Mouse (Mus musculus) WW6 (cell line): ENCODE measurements at regions not wholly inside any gene's neighbourhood (a gene's known extent, or its start where the extent isn't known, plus 50 kb on each side); places are given as distances from the start of the nearest gene placed in this dataset.
"Not testable (repeated sequence)": the region's sequence is repeated elsewhere in the genome, so short reads cannot be mapped to it uniquely, and the experiment has no call there.

Source experiments
- DNase-seq: peaks from one replicate; pipeline ENCODE4 v3.0.0-alpha.2; 2013; ENCODE audit warnings: low read depth, low spot score

DNA sequence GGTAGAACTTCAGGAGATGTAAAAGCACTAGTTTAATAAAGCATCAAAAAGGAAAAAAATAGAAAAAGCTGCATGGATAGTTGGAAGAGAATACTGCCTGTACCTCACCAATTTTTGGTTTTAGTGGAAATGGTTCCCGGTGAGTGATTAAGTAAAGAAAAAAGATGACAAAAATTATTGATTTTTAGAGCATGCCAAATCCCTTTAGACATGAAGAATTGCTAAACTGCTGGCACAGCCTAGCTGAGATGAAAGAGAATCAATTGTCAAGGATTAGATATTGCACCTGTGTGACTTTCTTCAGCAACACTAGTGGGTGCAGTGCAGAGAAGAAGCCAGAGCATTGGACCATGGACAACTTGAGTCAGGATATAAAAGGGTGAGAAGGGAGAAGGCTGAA is 348.7 kb upstream of the Cpeb2 start:
- DNase-seq: no peak

DNA sequence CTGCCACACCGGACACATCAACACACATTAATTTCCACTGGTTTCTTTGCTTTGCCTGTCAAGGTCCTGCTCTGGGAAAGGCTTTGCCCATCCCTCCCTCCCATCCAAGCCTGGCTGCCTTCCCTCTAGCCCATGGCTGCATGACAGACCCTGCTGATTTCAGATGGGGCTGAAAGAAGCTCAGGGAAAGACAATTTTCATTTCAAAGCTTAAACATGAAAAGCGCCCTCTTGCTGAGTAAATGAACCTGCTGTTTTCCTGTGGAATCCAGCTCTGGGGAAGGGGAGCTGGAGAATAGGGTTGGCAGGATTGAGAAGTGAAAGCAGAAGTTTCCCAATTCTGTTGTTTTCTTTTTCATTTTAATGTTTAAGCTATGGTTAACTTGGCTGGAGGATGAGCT is 341.1 kb upstream of the Cpeb2 start:
- DNase-seq: no peak

DNA sequence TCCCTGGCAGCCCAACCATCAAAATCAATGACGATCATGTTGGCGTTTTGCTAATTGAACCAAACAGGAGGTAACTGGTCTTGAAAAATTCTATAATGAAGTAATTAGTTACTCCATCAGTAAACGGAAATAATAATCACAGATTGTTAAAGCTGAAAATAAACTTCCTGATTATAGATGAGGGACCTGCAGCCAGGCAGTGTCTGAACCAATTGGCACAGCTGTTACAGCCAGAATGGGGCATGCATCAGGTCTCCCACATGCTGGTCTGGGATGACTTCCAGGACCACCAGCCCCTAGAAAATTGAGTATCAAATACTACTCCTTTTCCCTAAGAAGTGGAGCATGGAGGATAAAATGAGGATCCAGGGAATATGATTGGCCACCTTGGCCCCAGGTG is 326.8 kb upstream of the Cpeb2 start:
- no peak for DNase-seq

DNA sequence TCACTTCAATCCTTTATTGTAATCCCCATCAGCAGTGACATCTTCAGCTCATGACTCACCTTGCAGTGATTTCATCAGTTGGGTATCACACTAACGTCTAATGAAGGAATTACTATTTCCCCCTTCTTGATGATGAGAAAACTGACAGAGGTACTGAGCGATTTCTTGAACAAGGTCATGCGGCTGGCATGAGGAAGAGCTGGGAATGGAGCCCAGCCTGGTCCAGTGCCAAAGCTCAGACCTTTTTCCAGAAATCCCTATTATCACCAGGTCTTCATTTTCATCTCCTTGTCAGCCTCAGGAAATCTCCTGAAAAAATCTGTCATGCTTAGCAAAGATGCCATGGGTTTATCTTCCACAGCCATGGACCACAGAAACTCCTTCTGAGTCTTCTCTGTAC is 313.6 kb upstream of the Cpeb2 start:
- no peak for DNase-seq

DNA sequence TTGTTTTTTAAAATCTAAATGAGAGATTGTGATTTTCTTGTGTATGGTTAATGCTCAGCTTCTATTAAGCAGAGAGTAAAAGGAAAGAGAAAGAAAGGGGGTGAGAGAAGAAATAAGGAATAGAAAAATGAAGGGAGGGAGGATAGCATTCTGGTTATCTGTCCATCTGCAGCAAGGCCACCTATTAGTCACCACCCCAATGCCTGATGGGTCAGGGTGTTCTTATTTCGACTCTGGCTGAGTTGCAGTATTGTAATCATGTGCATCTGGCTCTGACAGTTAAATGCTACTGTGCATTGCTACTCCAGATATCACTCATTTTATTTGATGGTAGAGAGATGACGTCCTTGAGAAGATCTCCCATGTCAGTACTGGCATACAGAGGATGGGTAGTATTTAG is 300.9 kb upstream of the Cpeb2 start:
- DNase-seq: no peak

DNA sequence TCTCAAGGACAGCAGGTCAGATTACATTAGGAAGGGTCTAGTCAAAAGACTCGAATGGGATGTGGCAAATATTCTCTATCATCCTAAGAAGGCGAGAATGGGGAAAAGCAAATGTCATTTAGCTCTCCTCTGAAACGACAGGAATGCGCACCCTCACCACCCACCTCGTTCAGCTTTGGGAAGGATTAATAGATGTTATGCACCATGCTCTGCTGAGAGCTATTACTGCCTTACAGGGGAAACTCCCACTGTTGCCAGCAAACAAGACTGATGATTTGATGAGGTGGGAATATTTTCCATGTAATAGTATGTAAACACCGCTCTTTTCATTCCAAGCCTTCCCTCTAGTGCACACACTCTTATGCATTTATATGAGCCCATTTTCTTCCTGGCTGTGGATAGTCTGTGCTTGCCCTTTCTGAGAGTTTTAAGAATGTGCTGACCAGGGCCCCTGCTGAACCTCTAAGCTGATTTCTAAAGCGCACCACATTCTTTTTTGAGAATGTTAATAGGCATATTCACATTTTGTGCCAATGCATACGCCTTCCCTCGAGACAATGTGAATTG is 273.6 kb upstream of the Cpeb2 start:
- DNase-seq: no peak

DNA sequence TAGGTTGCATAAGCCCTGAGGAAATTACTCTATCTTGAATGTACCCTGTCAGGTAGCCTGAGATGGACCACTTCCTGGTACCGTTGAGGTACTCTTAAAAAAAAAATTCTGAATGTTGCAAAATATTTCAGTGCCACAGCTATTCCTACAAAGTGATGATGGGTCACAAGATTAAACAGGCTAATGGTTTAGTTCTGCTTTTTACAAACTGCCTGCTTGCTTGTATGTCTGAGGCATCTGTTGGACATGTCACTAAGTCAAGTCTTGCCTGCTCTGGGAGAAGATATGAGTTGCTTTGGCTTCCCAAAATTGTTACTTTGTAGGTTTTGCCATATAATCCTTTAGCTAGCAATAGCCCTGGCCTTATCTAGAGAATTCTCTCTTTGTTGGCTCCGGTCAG is 266.0 kb upstream of the Cpeb2 start:
- DNase-seq: not testable (repeated sequence)

DNA sequence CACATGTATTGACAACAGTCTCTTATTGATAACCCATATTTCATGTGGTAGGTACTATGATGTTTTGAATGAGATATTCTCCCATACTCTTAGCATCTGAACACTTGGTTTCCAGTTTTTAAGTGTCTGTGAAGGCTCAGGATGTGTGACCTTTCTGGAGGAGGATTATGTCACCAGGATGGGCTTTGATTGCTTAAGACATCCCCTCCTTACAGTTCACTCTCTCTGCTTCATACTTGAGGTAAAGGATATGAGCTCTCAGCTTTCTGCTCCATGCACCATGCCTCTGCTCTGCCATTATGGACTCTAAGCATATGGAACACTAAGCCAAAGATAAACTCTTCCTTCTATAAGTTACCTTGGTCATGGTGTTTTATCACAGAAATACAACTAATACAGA is 263.8 kb upstream of the Cpeb2 start:
- no peak for DNase-seq

DNA sequence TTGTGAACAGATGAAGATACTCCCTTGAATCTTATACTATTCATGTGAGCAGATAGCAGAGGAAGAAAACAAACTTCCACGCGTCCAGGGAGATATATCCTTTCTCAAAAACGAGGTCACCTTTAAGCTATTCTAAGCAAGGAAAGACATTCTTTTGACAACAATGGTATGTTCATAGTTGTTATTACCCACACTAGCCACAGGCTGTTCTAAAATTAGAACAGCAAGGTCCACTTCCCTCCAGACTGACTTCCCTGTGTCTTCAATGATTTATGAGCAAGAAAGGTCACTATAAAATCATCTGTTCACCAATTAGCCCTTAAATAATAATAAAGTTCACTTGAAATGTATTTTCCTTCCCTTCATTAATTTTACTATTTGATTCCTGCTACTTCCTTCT is 263.3 kb upstream of the Cpeb2 start:
- no peak for DNase-seq

DNA sequence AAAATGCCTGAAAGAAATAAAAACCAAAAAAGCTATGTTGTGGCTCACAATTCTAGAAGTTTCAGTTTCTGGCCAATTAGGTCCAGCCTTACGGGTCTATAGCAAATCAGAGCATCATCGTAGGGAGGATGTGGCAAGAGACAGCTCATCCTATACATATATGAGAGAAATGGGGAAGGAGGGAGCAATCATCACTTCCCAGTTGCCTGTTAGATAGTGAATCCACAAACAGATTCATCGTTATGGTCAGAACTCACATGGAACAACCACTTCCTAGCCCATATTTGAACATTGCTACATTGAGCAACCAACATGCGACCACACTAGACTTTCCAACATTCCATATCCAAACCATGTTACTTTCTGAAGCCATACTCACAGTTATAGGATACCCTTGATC is 255.9 kb upstream of the Cpeb2 start:
- DNase-seq: no peak

DNA sequence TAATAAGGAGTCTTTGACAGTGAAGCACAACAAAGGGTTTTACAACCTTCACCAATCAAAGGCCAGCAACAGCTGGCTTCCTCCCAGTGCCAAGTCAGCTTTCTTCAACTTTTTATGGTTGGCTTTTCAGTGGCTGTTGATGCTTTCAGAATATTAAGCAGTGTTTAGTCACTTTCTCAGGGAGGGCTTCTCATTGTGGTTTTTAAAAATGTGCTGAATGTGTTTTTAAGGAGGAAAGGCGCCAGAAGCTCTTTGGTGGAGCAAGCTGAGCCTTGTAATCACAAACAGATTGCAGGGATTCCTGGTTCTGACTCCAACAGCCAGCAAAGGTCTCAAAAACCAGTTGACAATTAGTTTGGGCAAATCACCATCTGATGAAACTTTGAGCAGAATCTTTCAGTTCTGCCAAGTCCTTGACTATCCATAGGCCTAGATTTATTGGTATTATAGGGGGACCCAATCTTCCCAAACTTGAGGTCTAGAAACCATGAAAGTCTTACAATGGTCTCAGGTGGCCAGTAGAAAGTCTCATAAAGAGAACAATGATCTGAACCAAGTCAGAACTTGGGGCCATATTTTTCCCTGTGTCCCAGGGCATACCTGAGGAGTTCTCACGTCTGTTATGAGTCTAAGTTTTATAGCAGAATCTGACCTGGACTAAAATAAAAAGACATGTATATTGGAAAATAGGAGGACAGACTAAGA is 251.9 kb upstream of the Cpeb2 start:
- no peak for DNase-seq

DNA sequence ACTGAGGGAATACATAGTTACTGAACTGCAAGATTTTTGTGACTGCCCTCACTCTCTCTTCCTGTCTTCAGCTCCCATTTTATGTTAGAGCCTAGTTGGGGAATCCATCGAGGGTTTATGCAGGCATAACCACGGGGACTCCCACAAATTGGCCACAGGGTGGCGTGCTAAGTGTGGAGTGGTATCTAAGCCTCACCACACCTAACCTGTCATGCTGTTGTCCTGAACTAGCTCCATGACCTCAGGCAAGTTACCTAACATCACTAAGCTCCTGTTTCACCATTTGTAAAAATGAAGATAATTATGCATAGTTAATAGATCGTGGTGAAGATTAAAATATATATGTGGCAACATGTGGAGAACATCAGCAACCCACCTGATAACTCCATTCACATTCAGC is 246.8 kb upstream of the Cpeb2 start:
- DNase-seq: no peak

DNA sequence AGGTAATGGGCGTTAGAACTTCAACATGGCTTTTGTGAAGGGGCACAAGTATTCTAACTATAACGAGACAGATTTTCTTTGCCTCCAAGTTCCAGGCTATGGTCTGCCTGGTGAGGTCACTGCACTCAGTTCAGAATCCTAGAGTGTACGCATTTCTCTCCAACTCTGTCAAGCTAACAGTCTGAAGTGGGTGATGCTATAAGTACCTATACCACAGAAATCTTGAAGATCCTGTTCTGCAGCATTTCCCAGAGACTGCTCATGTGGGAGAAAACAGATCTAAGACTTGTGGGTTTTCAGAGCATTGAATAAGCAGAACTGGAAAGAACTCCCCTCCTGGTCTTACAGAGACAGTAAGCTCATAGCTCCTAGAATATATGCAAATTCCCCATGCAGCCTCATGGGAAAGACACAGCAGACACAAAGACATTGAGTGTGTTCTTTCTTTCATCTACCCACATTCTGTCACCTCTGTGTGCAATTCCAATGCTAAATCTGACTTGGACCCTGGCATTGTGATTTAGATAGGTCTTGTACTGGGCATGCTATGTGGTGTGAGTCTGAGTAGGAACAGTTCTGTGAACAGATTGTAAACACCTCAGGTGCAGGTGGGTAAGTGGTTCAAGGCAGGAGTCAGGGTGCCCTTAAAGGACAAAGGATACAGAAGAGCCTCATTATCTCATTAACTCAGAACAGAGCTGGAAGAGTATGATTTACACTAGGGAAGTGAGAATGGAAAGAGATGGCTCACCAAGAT is 245.1 kb upstream of the Cpeb2 start:
- DNase-seq: no peak

DNA sequence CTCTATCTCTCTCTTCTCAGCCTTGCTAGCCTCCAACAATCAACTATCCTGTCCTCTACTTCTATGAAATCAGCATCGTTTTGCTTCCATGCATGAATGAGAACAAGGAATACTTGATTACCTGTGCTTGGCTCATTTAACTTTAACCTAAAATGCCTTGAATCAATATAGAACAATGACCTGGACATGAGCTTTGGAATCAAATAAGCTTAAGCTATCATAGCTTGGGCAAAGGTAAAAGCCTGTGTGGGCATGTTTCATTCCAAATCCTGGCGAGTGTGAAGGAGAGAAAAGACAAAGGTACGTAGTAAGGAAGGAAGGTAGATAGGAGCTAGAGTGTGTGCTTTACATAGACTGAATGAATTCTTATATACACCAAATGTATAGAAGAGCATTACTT is 243.7 kb upstream of the Cpeb2 start:
- no peak for DNase-seq

DNA sequence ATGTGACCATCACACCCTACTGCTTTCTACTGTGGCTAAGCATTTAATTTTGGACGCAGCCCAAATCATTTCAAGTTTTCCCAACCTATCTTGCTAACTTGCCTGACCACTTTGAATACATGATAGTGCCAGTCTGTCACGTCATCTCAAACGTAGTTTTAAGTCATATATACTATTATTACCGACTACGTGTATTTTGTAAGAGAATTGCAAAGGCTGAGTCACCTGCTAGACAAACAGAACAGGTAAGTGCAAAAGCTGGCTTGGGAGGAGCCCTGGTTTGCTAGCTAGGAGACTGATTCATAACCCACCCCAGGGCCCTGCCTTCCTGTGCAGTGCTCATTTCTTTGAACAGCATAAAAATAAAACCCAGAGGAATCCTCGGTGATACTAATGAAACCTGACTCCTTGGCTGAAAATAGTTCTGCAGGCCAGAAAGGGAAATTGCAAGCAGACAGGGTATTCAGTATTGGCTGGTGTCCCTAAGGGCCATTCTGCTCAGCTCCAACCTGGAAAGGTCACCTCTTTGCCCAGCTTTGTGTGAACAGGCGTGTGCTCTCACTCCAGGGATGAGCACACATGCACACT is 208.9 kb upstream of the Cpeb2 start:
- DNase-seq: no peak

DNA sequence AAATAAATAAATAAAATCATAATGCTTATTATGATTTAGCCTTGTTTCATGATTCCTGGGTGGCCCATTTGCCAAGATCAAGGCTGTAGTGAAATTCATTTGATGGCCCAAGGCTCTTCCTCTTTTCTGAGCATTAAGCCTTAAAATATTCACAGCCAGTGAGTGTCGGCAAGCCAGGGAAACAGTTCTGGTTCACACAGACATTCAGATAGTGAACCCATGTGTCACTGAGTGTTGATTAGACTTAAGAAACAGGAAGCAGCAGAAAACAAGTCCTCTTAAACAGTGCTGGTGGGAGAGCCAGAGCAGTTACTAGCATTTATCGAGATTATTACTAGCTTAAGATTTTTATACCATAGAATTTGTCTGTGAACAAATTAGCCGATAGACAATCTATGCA is 201.7 kb upstream of the Cpeb2 start:
- DNase-seq: no peak

DNA sequence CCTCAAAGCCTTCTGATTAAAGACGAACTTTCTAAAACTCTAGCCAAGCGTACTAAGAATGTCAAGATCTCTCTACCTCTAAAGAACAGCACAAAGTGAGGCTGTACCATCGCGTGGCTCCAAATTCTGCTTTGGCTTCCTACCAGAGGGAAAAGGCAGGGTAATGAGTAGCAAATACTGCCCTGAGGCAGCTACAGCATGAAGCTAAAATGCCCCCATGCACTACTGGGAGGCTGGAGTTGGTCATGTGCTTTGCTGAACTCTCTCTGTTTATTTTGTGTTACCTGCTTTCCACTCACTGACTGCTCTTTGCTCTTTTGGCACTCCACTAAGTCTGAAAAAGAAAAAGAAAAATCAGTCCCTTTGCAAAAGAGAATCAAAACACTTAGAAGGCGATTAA is 201.1 kb upstream of the Cpeb2 start:
- DNase-seq: no peak

DNA sequence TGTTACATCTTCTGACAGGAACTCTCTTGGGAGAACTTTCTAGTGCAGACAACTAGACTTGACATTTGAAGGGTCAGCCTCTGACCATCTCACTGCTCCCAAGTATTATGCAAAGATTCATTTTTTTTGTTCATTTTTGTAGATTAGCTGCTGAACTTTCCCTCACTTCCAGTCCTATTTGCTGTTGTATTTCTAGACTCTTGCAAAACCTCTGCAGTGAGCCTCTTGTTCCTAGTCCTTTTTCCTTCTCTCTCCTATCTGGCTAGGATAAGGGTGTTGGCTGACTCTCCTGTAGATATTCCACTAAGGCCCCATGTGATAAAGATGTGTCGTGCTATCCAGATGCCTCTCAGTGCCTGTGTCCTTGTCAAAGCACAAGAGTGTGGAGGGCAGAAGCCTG is 198.5 kb upstream of the Cpeb2 start:
- DNase-seq: no peak

DNA sequence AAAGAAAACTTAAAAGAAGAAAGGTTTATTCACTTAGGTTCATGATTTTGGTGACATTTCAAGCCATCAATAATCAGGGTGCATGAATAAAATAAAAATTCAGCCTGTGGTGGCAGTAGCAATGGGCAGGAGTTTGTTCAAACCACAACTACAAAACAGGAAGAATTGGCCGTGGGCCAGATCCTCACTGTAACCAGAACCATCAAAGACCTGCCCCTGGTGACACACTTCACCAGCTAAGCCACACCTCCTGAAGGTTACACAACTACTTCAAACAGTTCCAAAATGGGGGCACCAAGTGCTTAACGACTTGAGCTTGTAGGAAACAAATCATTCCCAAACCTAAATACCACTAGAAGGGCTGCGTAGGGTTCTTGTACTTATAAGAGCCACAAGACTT is 195.4 kb upstream of the Cpeb2 start:
- no peak for DNase-seq

DNA sequence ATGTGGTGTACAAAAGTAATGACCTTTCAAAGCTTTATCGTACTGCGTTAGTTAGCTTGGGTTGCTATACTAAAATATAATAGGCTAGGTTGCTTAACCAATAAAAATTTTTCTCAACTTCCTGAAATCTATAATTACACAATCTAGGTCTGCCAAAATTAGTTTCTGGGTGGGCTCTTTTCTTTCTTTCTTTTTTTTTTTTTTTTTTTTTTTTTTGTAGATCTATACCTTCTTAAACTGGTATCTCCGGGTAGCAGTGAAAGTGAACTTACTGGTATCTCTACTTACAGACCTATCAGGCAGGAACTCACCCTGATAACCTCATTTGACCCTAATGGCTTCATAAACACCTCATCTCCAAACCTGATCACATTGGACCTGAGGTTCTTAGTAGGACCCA is 193.4 kb upstream of the Cpeb2 start:
- no peak for DNase-seq

DNA sequence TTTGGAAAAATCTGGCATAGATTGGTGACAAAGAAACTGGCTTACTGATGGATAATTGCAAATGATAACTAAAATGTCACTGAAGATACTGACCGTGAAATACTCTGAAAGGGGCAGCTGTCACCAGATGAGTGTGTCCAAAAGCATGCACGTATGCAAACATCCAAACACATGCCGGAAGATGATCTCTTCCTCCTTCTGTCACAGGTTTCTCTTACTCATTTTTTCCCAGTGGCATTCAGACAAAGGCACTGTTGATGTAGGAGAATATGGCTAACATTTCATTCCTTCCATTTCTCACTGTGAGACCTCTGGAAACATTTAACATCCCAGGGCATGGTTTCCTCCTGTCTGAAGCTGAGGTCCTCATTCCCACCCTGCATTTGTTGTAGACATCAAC is 190.4 kb upstream of the Cpeb2 start:
- DNase-seq: no peak

DNA sequence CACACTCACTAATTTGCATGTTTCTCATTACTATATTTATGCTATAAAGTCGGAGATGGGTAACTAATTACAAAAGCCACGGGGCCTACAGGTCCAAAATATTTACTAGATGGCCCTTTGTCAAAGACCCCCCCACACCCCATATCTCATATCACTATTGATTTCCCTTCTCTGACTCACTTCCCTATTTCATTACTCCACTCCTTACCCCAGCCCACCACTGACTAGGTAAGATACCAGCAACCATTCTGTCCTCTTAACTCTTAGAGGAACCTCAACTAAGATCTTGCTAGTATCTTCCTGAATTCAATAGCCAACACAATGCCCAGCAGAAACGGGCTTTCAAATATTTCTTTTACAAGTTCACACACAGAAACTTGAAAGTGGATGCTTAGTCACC is 187.1 kb upstream of the Cpeb2 start:
- DNase-seq: no peak

DNA sequence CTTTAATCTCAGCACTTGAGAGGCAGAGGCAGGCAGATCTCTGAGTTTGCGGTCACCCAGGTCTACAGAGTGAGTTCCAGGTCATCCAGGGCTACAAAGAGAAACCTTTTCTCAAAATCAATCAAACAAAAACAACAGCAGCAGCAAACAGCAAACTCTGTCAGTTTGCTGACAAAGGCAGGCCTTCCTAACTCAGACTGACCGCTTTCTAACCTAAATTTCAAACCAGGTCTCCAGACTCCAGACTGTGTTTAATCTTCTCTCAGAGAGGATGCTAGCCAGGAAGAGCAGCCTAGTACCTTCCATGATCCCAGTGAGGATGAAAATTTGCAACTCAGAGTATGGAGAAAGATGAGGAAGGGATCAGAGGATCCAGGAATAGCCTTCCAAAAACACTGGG is 185.7 kb upstream of the Cpeb2 start:
- no peak for DNase-seq
